Mouse (Mus musculus): ENCODE measurements around the gene Zfp385b. TPM values are rescaled to one million over a fixed set of nuclear protein-coding genes. Genes with fewer than 3 reads are reported as not detected.

Gene Zfp385b
- polyA plus RNA-seq, 1 experiment = not detected

DNA sequence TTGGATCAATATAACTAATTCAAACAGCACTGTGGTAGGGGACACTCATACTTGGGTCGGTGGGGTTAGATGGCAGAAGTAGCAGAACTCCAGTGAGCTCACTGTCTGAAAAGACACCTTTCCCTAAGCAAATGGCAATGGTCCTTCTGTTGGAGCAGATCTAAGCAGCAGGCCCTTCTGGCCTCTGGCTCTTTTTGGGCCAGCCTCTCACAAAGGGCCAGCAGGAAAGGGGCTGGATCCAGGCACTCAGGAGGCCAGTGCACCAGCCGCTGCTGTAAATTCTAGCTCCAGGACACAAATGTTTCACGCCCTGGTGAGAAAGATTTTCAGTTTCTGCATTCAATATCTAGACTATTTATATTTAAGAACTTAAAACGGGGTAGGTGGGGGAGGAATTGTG is 305.0 kb downstream of the Zfp385b start:
- H3K4me3 ChIP-seq (ENCODE audit: insufficient read depth, low read depth, low read length) = no peak overlapping the region
- H3K4me1 ChIP-seq (ENCODE audit: control insufficient read depth, insufficient read depth, insufficient read length, low read length) = no peaks in the 10 kb centered on the region
- H3K27ac ChIP-seq (replicated peaks; ENCODE audit: low read depth, low read length) = no peak overlapping the region

DNA sequence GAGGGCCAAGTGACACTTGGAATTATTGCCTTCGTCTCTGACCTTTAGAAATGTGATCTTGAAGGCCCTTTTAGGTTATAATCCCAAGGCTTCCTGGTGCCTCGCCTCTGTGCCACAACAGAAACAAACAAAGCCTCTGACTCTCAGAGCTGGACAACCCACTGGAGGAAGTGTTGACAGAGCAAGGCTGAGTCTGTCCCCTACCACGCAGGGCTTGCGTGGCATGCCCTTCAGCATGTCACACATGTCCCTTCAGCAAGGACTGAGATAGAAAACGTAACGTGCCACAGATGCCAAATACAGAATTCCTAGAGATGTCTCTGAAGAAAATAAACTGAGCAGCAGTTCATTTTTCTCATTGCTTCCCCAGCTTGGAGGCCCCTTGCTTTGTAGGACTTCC is 310.7 kb downstream of the Zfp385b start:
- no peak overlapping the region for H3K4me3 ChIP-seq (ENCODE audit: insufficient read depth, low read depth, low read length)
- H3K4me1 ChIP-seq (ENCODE audit: control insufficient read depth, insufficient read depth, insufficient read length, low read length) = no peaks in the 10 kb centered on the region
- no peak overlapping the region for H3K27ac ChIP-seq (replicated peaks; ENCODE audit: low read depth, low read length)

DNA sequence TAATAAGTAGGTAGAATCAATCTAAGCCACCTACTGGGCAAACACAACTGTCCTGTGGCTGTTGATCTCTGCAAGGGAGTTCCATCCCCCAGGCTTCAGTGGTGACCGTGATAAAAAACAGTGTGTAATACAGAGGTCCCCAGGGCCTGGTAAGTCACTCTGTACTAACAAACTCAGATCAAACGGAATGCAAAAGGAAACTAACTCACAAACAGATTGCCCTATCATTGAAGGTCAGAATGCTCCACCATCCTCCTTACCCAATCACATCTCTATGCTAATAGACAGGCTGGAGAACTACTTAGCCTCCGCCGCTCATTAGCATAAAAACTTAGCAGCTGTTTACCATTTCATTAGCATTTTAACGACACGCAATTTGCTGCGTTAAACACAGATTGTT is 313.1 kb downstream of the Zfp385b start:
- no peak overlapping the region for H3K4me3 ChIP-seq (ENCODE audit: insufficient read depth, low read depth, low read length)
- no peak overlapping the region for H3K27ac ChIP-seq (replicated peaks; ENCODE audit: low read depth, low read length)
- H3K4me1 ChIP-seq (ENCODE audit: control insufficient read depth, insufficient read depth, insufficient read length, low read length) = no peaks in the 10 kb centered on the region

DNA sequence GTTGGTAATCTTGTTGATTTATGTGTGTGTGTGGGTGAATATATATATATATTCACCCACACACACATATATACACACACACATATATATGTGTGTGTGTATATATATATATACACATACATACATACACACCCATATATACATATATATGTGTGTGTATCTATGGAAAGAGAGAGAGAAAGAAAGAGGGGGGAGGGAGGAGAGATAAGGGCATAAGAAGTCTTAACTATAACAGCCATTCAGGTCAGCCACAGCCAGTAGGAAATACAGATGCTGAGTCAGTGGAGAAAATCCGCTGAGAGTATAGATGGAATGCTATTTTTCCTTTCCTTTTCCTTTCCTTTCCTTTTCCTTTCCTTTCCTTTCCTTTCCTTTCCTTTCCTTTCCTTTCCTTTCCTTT is 313.8 kb downstream of the Zfp385b start:
- H3K27ac ChIP-seq (replicated peaks; ENCODE audit: low read depth, low read length) = no peak overlapping the region
- H3K4me1 ChIP-seq (ENCODE audit: control insufficient read depth, insufficient read depth, insufficient read length, low read length) = no peaks in the 10 kb centered on the region
- no peak overlapping the region for H3K4me3 ChIP-seq (ENCODE audit: insufficient read depth, low read depth, low read length)

DNA sequence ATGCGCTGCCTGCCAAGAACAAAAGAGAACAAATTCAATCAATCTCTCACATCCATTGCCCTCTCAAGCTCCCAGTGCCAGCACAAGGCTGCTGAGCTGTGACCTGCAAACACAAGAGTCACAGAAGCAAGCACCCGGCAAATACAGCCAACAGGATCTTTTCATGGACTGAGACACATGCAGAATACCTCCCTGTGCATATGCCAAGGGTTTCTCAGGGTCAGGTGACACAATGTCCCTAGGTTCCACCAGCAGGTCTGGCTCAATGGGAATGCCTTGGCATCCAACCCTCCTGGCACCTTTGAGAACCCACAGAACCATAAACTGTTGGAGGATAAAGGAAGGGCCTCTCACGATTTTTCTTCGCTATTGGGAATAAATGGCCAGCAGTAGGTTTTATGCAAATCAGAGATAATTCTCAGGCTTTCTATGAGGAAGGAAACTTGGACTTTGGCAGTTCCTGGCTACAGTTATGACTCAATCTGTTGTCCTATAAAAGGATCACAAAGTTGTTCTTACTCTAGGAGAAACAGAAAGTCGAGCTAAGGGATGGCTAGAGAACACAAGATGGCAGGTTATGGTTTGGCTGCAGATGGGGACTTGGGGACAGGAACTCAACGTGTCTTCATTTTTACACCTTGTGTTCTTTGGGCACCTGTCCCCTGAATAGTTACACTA is 315.6 kb downstream of the Zfp385b start:
- H3K4me1 ChIP-seq (ENCODE audit: control insufficient read depth, insufficient read depth, insufficient read length, low read length) = no peaks in the 10 kb centered on the region
- no peak overlapping the region for H3K27ac ChIP-seq (replicated peaks; ENCODE audit: low read depth, low read length)
- no peak overlapping the region for H3K4me3 ChIP-seq (ENCODE audit: insufficient read depth, low read depth, low read length)

DNA sequence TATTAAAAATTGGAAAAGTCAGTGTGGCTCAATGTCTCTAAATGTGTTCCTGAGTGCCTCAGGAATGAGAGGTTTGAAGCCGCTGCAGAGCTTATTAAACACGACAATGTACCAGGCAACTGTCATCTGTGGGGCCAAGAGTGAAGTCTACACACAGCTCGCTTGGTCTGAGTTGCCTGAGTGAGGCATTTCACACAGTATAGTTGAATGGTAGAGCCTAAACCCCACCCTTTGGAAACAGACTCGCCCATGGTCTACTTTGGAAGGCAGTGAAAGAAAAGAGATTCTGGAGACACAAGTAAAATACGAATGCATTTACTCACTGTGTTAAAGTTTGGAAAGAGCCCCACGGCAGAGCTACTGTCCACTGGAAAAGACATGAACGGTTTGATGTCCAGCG is 316.2 kb downstream of the Zfp385b start:
- no peak overlapping the region for H3K27ac ChIP-seq (replicated peaks; ENCODE audit: low read depth, low read length)

DNA sequence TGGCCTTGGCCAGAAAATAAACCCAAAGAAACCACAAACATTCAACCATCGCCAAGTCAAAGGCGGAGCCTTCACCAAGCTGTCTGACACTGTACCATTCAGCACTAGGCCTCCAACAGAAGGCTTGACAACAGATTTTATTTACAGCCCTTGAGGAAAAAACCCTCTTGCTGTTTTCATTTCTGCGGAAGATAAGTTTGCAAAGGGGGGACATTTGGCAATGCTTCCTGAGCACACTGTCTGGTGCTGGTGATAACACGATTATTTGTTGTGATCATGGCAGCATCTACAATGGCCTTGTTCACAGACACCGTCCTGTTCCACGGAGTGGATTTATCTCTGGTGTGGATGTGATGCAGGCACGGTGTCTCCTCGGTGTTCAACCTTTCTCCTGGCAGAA is 317.0 kb downstream of the Zfp385b start:
- no peak overlapping the region for H3K4me3 ChIP-seq (ENCODE audit: insufficient read depth, low read depth, low read length)
- no peak overlapping the region for H3K27ac ChIP-seq (replicated peaks; ENCODE audit: low read depth, low read length)
- H3K4me1 ChIP-seq (ENCODE audit: control insufficient read depth, insufficient read depth, insufficient read length, low read length) = no peaks in the 10 kb centered on the region

More for the DNA sequence above, 316.2 kb downstream of the Zfp385b start:
- no peaks in the 10 kb centered on the region for H3K4me1 ChIP-seq (ENCODE audit: control insufficient read depth, insufficient read depth, insufficient read length, low read length)
- H3K4me3 ChIP-seq (ENCODE audit: insufficient read depth, low read depth, low read length) = no peak overlapping the region

DNA sequence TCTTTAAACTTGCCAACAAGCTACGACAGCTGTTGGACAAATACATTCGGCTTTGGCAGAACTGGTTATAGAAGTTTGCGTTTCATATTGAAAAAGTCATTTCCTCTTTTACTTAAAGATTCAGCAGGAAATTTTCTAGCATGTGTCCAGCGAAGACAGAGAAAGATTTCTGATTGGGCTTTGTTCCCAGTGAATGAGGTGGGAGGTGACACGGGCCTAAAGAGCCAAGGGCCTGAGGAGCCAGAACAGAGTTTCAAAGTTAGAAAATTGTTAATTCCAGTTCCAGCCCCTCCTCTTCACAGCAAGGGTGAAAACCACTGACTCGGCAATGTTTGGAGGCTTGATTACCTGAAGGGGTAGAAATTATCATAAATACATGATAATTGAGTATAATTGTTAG is 319.0 kb downstream of the Zfp385b start:
- Histone ChIP-seq H3K4me1 (ENCODE audit: control insufficient read depth, insufficient read depth, insufficient read length, low read length) (no peaks in the 10 kb centered on the region), H3K27ac (replicated peaks; ENCODE audit: low read depth, low read length) (no peak overlapping the region)

DNA sequence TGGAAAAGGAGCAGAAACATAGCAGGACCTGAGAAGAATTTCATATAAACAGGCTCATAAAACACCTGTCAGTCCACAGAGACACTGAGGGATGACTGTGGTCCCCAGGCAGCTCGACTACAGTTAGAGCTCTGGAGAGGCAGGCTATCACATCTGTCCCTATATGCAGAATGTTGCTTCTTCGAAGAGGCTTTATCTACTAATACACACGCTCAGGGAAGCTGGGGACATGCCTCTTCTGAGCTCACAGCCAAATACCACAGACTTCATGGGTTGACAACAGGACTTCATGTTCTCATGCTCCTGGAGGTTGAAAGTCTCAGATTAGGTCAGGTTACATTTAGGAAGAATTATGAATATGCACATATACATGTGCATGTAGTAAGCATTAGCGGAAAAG is 321.1 kb downstream of the Zfp385b start:
- H3K27ac ChIP-seq (replicated peaks; ENCODE audit: low read depth, low read length) = no peak overlapping the region
- no peaks in the 10 kb centered on the region for H3K4me1 ChIP-seq (ENCODE audit: control insufficient read depth, insufficient read depth, insufficient read length, low read length)

More for the DNA sequence above, 319.0 kb downstream of the Zfp385b start:
- H3K4me3 ChIP-seq (ENCODE audit: insufficient read depth, low read depth, low read length) = no peak overlapping the region

DNA sequence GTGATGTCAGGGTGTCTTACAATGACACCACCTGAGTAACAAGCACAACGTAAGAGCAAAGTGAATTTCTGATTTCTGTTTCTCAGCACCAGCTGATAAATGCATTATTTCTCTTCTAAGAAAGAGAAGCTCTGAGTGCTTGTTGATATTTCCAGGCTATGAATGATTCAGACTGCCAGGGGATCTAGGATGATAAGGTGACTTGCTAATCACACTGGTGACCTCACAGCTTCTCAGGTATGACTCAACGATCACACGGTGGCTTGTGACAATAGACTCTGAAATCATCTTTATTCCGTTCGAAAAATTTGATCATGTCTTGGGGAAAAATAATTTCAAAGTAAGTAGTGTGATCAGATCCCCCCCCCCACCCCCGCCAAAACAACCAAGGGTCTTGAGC is 321.5 kb downstream of the Zfp385b start:
- H3K27ac ChIP-seq (replicated peaks; ENCODE audit: low read depth, low read length) = no peak overlapping the region
- no peak overlapping the region for H3K4me3 ChIP-seq (ENCODE audit: insufficient read depth, low read depth, low read length)
- H3K4me1 ChIP-seq (ENCODE audit: control insufficient read depth, insufficient read depth, insufficient read length, low read length) = no peaks in the 10 kb centered on the region

More for the DNA sequence above, 321.1 kb downstream of the Zfp385b start:
- H3K4me3 ChIP-seq (ENCODE audit: insufficient read depth, low read depth, low read length) = no peak overlapping the region

DNA sequence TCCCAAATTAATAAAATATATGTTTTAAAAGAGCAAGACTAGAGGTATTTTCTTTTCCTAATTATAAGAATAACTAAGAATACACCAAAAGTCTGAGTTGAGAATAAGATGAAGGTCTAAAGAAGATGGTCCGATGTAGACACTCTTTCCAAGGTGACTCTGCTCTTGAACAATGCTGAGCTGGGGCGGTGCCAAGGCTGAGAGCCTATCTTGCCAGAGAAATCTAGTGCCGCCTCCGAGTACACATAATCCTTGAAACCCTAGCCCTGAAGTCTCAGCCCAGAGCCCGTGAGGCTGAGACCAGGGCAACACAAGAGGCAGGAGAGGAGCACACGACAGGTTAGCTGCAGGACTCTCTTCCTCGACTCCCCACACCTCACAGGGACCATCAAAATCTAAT is 323.4 kb downstream of the Zfp385b start:
- H3K4me1 ChIP-seq (ENCODE audit: control insufficient read depth, insufficient read depth, insufficient read length, low read length) = no peaks in the 10 kb centered on the region
- no peak overlapping the region for H3K4me3 ChIP-seq (ENCODE audit: insufficient read depth, low read depth, low read length)
- H3K27ac ChIP-seq (replicated peaks; ENCODE audit: low read depth, low read length) = no peak overlapping the region

DNA sequence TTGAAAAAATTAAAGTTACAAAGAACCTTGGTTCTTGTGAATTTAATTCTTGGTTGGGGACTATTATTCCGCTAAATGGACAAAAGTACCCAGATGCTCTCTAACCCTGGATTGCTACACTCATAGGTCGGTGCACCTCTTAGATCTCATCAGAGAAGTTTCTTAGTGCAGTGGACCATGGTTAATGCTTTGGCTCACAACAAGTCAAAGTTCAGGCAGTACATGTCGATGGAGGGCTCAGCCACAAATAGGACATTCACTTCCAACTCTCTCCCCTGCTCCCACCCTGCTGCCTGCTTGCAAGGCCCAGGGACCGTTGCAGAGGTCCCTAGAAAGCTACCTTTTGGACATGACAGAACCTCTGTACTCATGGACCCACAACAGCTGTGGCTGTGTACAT is 324.1 kb downstream of the Zfp385b start:
- Histone ChIP-seq H3K27ac (replicated peaks; ENCODE audit: low read depth, low read length) (no peak overlapping the region), H3K4me3 (ENCODE audit: insufficient read depth, low read depth, low read length) (no peak overlapping the region), H3K4me1 (ENCODE audit: control insufficient read depth, insufficient read depth, insufficient read length, low read length) (no peaks in the 10 kb centered on the region)

DNA sequence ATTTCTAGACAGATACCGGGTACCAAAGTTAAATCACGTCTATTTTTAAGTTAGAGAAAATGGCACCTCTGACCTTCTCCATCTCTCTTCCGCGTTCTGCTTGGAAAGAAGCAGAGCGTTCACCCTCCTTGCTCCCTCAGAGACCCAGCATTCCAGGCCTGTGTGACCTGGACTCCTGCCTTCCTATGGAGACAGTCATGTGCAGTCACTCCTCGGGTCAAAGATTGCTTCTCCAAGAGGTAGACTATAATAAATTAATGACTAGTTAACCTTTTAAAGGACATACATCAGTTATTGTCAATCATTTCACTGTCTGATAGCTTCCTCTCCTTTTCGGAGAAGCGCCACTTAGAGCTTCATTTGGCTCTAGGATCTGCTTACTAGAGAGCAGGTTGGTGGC is 325.7 kb downstream of the Zfp385b start:
- Histone ChIP-seq H3K4me1 (ENCODE audit: control insufficient read depth, insufficient read depth, insufficient read length, low read length) (no peaks in the 10 kb centered on the region), H3K4me3 (ENCODE audit: insufficient read depth, low read depth, low read length) (no peak overlapping the region), H3K27ac (replicated peaks; ENCODE audit: low read depth, low read length) (no peak overlapping the region)

DNA sequence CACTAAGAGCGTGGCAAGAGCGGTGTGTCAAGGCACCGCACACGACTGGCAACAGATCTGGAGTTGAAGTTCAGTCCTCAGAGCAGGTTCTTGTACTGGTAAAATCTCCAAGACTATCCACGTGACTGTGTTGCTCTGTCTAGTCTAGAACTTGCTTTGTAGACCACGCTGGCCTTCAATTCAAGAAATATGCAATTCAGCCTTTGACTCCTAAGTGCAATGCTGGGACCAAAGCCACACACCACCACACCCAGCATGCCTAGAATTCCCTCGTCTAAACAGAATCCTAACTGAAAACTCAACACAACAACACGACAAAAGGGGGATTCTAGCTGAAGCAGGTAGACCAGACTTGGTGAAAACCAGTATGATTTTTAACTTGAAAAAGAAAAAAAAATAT is 332.3 kb downstream of the Zfp385b start:
- Histone ChIP-seq H3K4me1 (ENCODE audit: control insufficient read depth, insufficient read depth, insufficient read length, low read length) (no peaks in the 10 kb centered on the region), H3K27ac (replicated peaks; ENCODE audit: low read depth, low read length) (no peak overlapping the region), H3K4me3 (ENCODE audit: insufficient read depth, low read depth, low read length) (no peak overlapping the region)

DNA sequence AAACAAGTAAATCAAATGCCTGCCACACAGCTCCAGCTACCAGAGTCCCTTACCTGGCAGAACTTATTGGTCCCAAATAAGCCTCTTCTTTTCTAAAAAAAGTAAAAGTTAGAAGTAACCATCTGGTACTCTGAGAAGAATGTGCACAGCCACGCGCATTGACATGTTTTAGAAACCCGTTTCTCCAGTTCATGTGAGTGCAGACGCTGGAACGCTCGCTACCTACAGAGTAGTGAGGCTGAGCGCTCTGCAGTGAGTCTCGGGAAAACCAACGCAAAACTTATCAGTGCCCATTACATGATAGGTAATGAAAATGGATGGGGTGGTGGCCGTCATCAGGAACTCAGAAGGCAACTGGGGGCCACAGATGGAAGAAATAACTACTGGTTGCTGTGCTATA is 338.2 kb downstream of the Zfp385b start:
- H3K4me3 ChIP-seq (ENCODE audit: insufficient read depth, low read depth, low read length) = no peak overlapping the region
- H3K27ac ChIP-seq (replicated peaks; ENCODE audit: low read depth, low read length) = no peak overlapping the region
- no peaks in the 10 kb centered on the region for H3K4me1 ChIP-seq (ENCODE audit: control insufficient read depth, insufficient read depth, insufficient read length, low read length)

DNA sequence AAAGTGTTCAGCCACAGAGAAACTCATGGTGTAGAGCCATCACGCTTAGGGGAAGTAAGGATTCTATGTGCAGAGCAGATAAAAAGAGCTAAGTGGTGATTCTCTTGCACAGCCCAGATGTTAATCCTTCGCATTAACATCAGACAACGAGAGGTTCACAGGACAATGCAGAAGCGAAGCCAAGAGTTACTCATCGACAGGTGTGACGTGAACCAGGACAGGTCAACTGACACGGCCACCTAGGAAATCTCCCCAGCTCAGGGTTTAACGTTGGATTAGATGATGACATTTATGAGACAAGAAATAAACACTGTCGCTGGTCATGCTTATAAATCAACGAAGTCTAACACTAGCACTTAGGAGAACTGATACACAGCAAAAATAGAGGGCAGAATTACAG is 341.9 kb downstream of the Zfp385b start:
- H3K4me1 ChIP-seq (ENCODE audit: control insufficient read depth, insufficient read depth, insufficient read length, low read length) = no peaks in the 10 kb centered on the region
- H3K4me3 ChIP-seq (ENCODE audit: insufficient read depth, low read depth, low read length) = no peak overlapping the region
- no peak overlapping the region for H3K27ac ChIP-seq (replicated peaks; ENCODE audit: low read depth, low read length)
